Mouse (Mus musculus) midbrain, embryonic 16.5 days (tissue): ENCODE measurements around the gene Gcnt3. TPM values are rescaled to one million over a fixed set of nuclear protein-coding genes. Genes with fewer than 3 reads are reported as not detected.

ENCODE experiments used
- ATAC-seq: fragments of 200-750 bp; cut with Nextera tagmentation; 2 replicates; pipeline ENCODE4 v1.8.0; 2017; ENCODE audit warnings: moderate TSS enrichment
- H3K27ac ChIP-seq: fragments of 300-500 bp; sonication (generic); 2 replicates; pipeline ENCODE4 v1.5.1; 2014; ENCODE audit warnings: mild to moderate bottlenecking, low read length, mixed read lengths
- H3K27me3 ChIP-seq: fragments of 300-500 bp; sonication (generic); 2 replicates; pipeline ENCODE4 v1.6.1; 2014; ENCODE audit warnings: low read depth, low read length, mixed read lengths; ENCODE audit not compliant: control insufficient read depth, insufficient read depth
- H3K36me3 ChIP-seq: fragments of 300-500 bp; sonication (generic); 2 replicates; pipeline ENCODE4 v1.6.1; 2014; ENCODE audit warnings: mild to moderate bottlenecking, low read length, moderate library complexity, mixed read lengths; ENCODE audit not compliant: control insufficient read depth, insufficient read depth
- H3K4me1 ChIP-seq: fragments of 300-500 bp; sonication (generic); 2 replicates; pipeline ENCODE4 v1.6.1; 2014; ENCODE audit warnings: mild to moderate bottlenecking, low read length, mixed read lengths; ENCODE audit not compliant: control insufficient read depth, insufficient read depth
- H3K4me2 ChIP-seq: fragments of 300-500 bp; sonication (generic); 2 replicates; pipeline ENCODE4 v1.6.1; 2014; ENCODE audit warnings: mild to moderate bottlenecking, low read length, mixed read lengths
- H3K4me3 ChIP-seq: fragments of 300-500 bp; sonication (generic); 2 replicates; pipeline ENCODE4 v1.5.1; 2014; ENCODE audit warnings: low read depth, mild to moderate bottlenecking, low read length, moderate library complexity, mixed read lengths
- H3K9ac ChIP-seq: fragments of 300-500 bp; sonication (generic); 2 replicates; pipeline ENCODE4 v1.6.1; 2014; ENCODE audit warnings: low read depth, low read length, mixed read lengths
- H3K9me3 ChIP-seq: fragments of 300-500 bp; sonication (generic); replicated peaks from 2 replicates; pipeline ENCODE4 v1.6.1; 2014; ENCODE audit warnings: mild to moderate bottlenecking, low read length, mixed read lengths; ENCODE audit not compliant: control insufficient read depth, poor library complexity, severe bottlenecking
- WGBS: fragments of 180-500 bp; shearing (Covaris S2); extraction: QIAGEN DNeasy Blood & Tissue Kit; methylation state at CpG from one replicate; pipeline ENCODE4 v1.1.7; 2014; 5-methylcytosine and 5-hydroxymethylcytosine counted together
- polyA plus RNA-seq: library from polyadenylated mRNA; unstranded; fragments of >200 nt; fragmentation: Nextera tagmentation; extraction: Ambion mirVana; gene quantifications from 2 replicates; pipeline ENCODE4 v1.2.1, GENCODE M21; 2015

Gene Gcnt3
- polyA plus RNA-seq, 1 experiment from 2014 or later, result not detected

GRCm38 (mm10) chr9:70048751-70049415 is 11.0 kb upstream of the Gcnt3 start:
- H3K27me3 ChIP-seq, result no peaks in the 10 kb centered on the region
- no peak overlapping the region for H3K9ac ChIP-seq
- H3K4me1 ChIP-seq, result peaks cover 7% of the 10 kb centered on the region; the same call in 1 of the 2 replicates
- no peak overlapping the region for H3K27ac ChIP-seq
- H3K36me3 ChIP-seq, result no peaks in the 10 kb centered on the region
- H3K9me3 ChIP-seq, result no peaks in the 10 kb centered on the region
- H3K4me2 ChIP-seq, result no peak overlapping the region
- H3K4me3 ChIP-seq, result no peak overlapping the region
- no peak for ATAC-seq
- WGBS, result 53% methylated on average over 6 of the region's 6 CpGs

GRCm38 (mm10) chr9:70048280-70048679 is 10.4 kb upstream of the Gcnt3 start:
- H3K9me3 ChIP-seq, result no peaks in the 10 kb centered on the region
- no peak overlapping the region for H3K4me2 ChIP-seq
- H3K4me1 ChIP-seq, result peaks cover 7% of the 10 kb centered on the region; the same call in 1 of the 2 replicates
- H3K27ac ChIP-seq, result no peak overlapping the region
- ATAC-seq, result no peak
- H3K9ac ChIP-seq, result no peak overlapping the region
- H3K36me3 ChIP-seq, result no peaks in the 10 kb centered on the region
- WGBS, result 64% methylated on average over 5 of the region's 5 CpGs
- H3K4me3 ChIP-seq, result no peak overlapping the region
- no peaks in the 10 kb centered on the region for H3K27me3 ChIP-seq

- WGBS, result 76% methylated on average over 3 of the region's 3 CpGs
- H3K9me3 ChIP-seq, result no peaks in the 10 kb centered on the region
Measured at GRCm38 (mm10) chr9:70047839-70048238, 10.0 kb upstream of the Gcnt3 start.

GRCm38 (mm10) chr9:70046255-70046654 is 8.4 kb upstream of the Gcnt3 start:
- H3K9ac ChIP-seq, result no peak overlapping the region
- no peaks in the 10 kb centered on the region for H3K36me3 ChIP-seq
- ATAC-seq, result no peak
- H3K4me1 ChIP-seq, result peaks cover 7% of the 10 kb centered on the region; the same call in 1 of the 2 replicates
- WGBS, result 95% methylated on average over 6 of the region's 6 CpGs
- H3K4me2 ChIP-seq, result no peak overlapping the region
- no peak overlapping the region for H3K4me3 ChIP-seq
- H3K27me3 ChIP-seq, result no peaks in the 10 kb centered on the region
- no peaks in the 10 kb centered on the region for H3K9me3 ChIP-seq
- H3K27ac ChIP-seq, result no peak overlapping the region

More at GRCm38 (mm10) chr9:70047839-70048238, 10.0 kb upstream of the Gcnt3 start:
- peaks cover 7% of the 10 kb centered on the region; the same call in 1 of the 2 replicates for H3K4me1 ChIP-seq
- no peak overlapping the region for H3K4me3 ChIP-seq
- no peak overlapping the region for H3K27ac ChIP-seq
- no peak overlapping the region for H3K9ac ChIP-seq
- no peaks in the 10 kb centered on the region for H3K27me3 ChIP-seq
- H3K36me3 ChIP-seq, result no peaks in the 10 kb centered on the region
- no peak overlapping the region for H3K4me2 ChIP-seq
- no peak for ATAC-seq

GRCm38 (mm10) chr9:70044865-70045264 is 7.0 kb upstream of the Gcnt3 start:
- Histone ChIP-seq H3K27me3 (no peaks in the 10 kb centered on the region), H3K36me3 (no peaks in the 10 kb centered on the region), H3K9me3 (no peaks in the 10 kb centered on the region), H3K9ac (no peak overlapping the region), H3K4me3 (no peak overlapping the region), H3K27ac (no peak overlapping the region), H3K4me2 (no peak overlapping the region), H3K4me1 (peaks cover 7% of the 10 kb centered on the region; the same call in 1 of the 2 replicates)
- ATAC-seq, result no peak
- 77% methylated on average over 2 of the region's 2 CpGs for WGBS

- Histone ChIP-seq H3K9me3 (no peaks in the 10 kb centered on the region), H3K27me3 (no peaks in the 10 kb centered on the region), H3K36me3 (no peaks in the 10 kb centered on the region), H3K27ac (no peak overlapping the region), H3K4me1 (no peaks in the 10 kb centered on the region), H3K4me3 (no peak overlapping the region), H3K9ac (no peak overlapping the region), H3K4me2 (no peak overlapping the region)
- ATAC-seq, result no peak
- 81% methylated on average over 1 of the region's 1 CpGs for WGBS
Measured at GRCm38 (mm10) chr9:70042935-70043334, 5.0 kb upstream of the Gcnt3 start.

- H3K4me3 ChIP-seq, result no peak overlapping the region
- no peaks in the 10 kb centered on the region for H3K9me3 ChIP-seq
- WGBS, result 89% methylated on average over 4 of the region's 4 CpGs
- ATAC-seq, result no peak
- no peak overlapping the region for H3K4me2 ChIP-seq
- no peak overlapping the region for H3K27ac ChIP-seq
- H3K4me1 ChIP-seq, result no peaks in the 10 kb centered on the region
- H3K9ac ChIP-seq, result no peak overlapping the region
- no peaks in the 10 kb centered on the region for H3K36me3 ChIP-seq
- H3K27me3 ChIP-seq, result no peaks in the 10 kb centered on the region
Measured at GRCm38 (mm10) chr9:70042137-70042536, 4.2 kb upstream of the Gcnt3 start.

GRCm38 (mm10) chr9:70040570-70040969 is 2.7 kb upstream of the Gcnt3 start:
- 94% methylated on average over 11 of the region's 11 CpGs for WGBS

GRCm38 (mm10) chr9:70039597-70040385 is 1.9 kb upstream of the Gcnt3 start:
- Histone ChIP-seq H3K27me3 (no peaks in the 10 kb centered on the region), H3K4me3 (no peak overlapping the region), H3K9me3 (no peaks in the 10 kb centered on the region), H3K4me2 (no peak overlapping the region), H3K9ac (no peak overlapping the region), H3K36me3 (no peaks in the 10 kb centered on the region), H3K27ac (no peak overlapping the region), H3K4me1 (no peaks in the 10 kb centered on the region)
- no peak for ATAC-seq
- 85% methylated on average over 6 of the region's 6 CpGs for WGBS

More at GRCm38 (mm10) chr9:70040570-70040969, 2.7 kb upstream of the Gcnt3 start:
- no peaks in the 10 kb centered on the region for H3K36me3 ChIP-seq
- H3K4me1 ChIP-seq, result no peaks in the 10 kb centered on the region
- no peaks in the 10 kb centered on the region for H3K27me3 ChIP-seq
- H3K27ac ChIP-seq, result no peak overlapping the region
- no peaks in the 10 kb centered on the region for H3K9me3 ChIP-seq
- no peak overlapping the region for H3K9ac ChIP-seq
- ATAC-seq, result no peak
- H3K4me3 ChIP-seq, result no peak overlapping the region
- no peak overlapping the region for H3K4me2 ChIP-seq
